Mouse (Mus musculus) B cell, adult 2 months (primary cell): Measurements from ENCODE around the gene Rbm28.
A peak's percentile ranks its signal among the peaks of the same experiment; 100 is the strongest.

Experiments used
- DNase-seq, 2 experiments: peaks; one replicate each; pipeline ENCODE4 v3.0.0; 2022

Gene Rbm28

DNA sequence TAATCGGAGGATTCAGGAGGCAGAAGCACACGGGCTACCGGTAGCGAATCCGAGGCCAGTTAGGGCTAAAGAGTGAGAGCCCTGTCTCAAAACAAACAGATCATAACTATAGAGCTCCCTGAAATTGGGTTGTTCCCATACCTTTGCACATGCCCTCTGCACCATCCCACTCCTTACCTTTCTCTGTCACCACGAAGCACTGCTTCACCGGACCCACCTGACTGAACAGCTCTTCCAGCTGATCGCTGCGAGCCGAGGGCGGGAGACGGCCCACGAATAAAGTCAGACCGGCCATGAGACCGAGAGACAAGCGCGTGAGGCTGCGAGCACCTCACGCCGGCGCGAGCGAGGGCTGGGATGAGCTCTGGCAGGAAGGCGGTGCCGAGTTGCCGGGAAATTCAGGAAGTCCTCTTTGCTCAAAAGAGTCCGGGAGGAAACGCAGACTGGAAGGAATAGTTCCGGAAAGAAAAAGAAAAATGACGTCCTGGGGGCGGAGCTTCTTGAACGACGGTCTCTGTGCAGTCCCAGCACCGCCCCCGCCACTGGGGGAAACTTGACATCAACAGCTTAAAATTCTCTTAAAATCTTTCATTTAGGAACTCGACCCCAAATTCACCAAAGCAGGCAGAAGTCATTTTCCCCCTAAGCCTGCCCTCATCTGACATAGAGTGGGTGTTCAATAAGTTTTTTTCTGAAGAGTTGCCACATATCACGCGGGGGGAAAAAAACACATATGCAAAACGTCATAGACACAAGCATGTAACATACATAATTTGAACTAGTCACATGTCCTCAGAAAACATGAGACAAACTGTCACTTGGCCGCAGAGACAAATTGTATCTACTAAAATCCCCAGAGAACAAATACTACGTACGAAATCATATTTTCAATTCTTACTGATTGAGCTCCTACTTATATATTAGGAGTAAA lies at the start of gene Rbm28:
TSS of gene Rbm28 (minus strand) at position 693 of the 931 bp plus-strand sequence.
- DNase-seq = peak; percentile 90 to 93

DNA sequence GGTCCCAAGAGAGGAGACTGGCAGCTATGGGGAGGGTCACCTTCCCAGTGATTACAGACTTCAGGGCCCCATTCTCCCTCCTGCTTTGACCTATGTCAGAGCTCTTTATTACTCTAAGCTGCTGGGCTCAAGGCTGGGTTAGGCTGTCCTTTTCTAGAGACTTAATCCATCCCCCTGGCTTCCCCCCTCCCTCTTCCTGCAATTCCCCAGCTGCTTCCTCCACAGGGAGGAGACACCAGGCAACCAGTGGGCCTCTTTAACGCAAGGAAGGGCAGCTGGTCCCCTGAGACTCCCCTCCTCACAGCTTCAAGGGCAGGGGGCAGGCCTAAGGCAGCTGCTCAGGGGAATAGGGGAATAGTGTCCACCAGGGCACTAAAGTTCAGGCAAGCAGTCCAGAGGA lies 49.4 kb upstream of the Rbm28 start:
- no peak for DNase-seq

DNA sequence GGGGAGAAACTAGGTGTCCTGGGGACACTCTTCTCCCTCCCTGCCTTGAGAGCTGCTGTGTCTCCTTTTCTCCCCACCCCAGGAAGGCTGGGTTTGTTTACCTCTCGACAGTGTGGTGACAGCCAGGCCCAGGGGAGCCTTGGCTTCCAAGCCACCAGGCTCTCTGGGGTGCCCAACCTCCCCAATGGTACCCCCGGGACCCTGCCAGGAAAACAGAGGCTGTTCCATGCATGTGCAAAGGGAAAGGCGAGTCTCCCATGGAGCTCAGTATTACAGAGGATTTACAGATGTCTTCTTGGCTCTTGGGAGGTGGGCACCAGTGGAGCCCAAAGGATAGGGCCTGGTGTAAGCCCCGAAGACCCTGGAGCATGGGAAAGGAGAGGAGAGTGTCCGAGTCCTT lies 48.6 kb upstream of the Rbm28 start:
- DNase-seq = no peak

DNA sequence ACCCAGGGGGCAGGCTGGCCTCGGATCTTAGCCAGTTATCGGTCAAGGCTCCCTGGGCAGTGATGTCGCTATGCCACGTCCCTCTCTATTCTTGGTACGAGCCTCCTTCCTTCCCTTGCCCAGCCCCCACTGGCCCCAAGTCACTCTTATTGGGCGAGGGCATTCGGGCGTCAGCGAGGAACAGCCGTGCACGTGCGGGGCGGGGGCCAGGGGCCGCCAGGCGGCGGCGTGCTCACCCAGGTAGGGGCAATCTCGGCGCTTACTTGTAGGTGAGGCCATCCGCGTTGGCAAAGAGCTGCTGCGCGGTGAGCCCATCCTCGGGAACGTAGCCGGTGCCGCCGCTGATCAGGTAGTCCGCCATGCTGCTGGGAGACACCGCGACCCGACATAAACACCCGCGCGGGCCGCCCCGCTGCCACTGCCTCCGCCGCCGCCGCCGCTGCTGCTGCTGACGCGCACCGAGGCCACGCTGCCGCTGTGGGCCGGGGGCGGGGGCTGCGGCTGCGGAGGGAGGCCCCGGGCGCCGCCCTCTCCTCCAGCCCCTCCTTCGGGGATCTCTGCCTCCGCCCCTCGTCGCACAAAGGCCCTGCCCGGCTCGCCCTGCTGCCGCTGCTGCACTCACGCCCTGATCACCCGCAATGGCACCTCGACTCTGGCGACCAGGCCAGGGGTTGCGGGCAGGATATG lies 47.1 kb upstream of the Rbm28 start:
- DNase-seq = peak; percentile 86 to 88

DNA sequence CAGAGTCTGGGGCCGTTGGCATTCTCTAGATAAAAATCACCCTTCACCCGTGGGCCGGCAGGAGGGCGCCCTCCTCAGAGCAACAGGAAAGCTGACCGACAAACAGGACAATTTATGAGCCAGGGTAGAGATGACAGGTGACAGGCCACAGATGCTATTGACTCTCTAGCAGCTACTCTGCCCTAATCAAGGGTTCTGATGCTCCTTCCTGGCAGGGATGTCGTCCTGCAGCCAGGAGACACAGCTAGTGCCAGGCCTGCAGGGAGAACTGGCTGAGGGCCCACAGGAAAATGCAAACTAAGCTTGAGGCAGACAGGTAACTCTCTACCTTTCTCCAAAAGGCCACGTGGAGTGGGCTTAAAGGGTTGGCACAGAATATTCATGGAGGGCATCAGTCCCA lies 46.3 kb upstream of the Rbm28 start:
- no peak for DNase-seq

DNA sequence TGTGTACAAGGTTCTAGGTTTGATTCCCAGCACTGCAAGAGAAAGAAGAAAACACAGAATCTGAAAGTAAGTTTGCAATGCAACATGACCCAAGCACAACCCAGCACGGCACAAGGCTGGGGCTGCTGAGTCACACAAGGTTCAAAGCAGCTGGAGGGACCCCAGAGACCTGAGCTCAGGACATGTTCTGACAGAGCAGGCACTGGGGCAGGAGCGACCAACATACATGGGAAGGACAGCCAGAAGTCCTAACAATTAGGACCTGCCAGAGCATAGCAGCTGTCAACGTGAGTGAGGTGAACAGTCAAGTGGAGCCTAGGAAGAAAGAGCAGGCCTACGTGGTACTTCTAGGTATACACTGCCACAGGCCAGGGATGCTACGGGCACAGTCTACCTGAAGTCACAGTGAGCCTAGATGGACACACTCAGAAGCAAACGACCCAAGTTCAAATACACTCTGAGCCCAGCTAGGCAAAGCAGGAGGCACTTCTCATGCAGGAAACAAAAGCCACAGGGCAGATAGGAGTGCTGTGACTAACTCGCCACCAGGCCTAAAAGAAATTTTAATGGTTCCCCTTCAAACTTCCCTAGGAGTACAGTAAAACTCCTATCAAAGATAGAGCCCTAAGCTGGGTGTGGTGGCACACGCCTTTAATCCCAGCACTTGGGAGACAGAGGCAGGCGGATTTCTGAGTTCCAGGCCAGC lies 45.6 kb upstream of the Rbm28 start:
- DNase-seq = no peak

DNA sequence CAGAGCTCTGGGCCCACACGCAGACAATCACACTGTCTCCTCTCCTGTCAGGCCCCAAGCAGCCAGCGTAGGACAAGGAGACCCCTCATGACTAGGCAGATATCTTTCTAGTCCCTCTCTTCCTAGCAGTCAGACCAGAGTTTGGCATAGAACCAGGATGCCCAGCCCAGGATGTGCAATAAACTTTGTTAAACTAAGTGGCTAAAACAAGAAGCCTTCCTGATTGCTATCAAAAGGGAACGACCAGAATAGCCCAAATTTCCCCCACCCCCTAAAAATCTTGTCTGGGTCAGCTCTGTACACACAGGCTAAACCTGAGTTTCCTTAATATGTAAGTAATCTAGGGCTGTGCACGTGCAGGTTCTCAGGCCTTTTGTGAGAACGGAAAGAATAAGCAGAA lies 43.4 kb upstream of the Rbm28 start:
- DNase-seq = no peak

DNA sequence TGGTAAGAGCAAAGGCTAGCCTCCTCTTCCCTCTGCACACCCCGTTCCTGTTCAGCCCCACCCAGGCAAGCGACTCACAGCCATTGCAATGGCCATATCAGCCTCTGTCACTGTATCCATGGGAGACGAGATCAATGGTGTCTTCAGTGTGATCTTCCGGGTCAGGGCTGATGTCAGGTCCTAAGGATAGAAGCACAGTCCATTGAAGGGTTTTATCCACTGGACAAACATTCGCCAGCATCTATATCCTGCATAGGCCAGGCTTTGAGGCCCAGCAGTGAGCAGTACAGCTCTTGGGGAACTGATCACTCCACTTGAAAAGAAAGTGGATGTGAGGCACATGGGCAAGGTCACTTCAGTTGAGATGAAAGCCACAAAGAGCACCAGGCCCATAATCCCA lies 42.2 kb upstream of the Rbm28 start:
- no peak for DNase-seq

DNA sequence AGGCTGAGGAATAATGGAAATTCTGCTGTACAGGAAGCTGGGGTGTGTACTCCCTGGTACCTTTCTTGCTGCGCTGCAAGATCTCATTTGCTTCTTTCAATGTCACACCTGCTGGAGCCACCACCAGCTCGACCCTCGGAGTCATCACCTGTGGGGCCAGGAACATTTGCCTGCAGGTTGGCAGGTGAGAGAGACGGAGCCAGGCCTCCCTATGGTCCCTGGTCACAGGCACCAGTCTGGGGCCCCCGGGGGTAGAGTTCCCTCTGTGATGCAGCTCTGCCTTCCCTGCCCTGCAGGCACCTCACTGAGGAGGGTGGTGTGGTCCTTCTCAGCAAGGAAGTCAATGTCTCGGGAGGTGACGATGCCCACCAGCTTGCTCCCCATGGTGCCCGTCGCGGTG lies 41.2 kb upstream of the Rbm28 start:
- no peak for DNase-seq

DNA sequence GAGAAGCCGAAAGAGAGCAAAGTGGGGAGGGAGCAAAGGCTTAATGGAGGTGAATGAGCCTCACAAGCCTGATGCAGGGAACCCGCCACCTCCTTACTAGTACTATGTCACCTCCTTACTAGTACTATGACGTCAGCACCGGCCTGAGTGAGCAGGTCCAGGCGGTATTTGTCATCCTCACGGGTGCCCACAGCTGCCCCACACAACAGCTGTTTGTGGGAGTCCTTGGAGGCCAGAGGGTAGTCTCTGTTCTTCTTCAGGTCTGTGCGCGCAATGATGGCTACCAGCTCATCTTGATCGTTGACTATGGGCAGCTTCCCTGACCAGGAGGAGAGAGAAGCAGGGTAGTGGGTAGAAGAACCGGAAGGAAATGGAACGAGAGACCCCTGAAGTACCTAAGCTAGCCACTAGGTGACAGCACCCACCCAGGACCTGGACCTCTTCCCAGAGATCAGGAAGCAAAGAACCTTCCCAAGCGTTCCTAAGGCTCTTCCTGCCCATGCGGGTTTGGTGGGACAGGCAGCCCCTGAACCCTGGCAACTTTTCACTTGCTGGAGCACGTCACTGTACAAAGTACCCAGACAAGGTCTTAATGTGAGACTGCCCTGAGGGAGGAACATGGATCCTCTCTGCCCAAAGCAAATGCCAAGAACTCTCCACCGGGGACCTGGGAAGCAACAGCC lies 40.3 kb upstream of the Rbm28 start:
- DNase-seq = peak; percentile 47 to 50

DNA sequence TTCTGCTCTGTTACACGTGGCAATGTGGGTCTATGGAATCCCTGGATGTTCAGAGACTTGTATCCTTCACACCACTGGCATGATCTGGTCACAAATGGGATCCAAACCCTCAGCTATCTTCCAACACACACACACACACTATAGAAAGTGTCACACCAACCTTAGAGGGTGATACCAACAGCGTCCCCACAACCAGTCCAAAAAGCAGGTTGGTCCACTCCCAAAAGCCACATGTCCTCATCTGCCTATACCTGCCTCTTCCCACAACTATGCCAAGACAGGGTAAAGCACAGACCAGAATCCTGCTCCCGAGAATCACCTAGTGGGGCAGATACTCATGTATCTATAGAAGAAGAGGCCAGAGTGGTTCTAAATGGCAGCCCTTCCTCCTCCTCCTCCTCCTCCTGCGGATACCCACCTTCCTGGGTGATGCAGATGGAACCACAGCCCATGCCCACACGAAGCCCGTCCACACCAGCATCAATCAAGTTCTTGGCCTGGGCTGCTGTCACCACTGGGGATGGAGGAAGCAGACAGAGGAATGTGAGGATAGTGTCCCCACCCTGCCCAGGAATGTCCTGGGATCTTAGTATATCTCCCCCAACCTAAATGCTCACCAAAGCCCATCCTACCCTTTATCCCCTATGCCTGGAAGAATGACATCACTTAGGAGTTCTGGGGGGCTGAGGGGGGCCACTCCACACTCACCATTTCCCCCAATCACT lies 39.2 kb upstream of the Rbm28 start:
- DNase-seq = no peak

DNA sequence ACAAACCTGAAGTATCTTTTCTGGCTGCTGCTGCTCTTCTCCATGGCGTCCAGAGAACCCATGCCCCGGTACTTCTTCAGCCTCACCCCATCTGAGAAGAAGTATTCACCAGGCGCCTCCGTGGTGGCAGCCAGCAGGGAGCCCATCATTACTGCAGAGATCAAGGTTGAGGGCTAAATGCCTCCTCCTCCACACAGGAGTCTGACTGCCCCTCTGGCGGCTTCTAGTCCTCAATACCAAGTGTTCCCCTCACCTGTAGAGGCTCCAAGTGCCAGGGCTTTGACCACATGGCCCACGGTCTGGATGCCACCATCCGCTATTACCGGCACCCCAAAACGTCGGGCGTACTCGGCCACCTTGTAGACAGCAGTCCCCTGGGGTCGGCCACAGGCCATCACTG lies 38.3 kb upstream of the Rbm28 start:
- no peak for DNase-seq

DNA sequence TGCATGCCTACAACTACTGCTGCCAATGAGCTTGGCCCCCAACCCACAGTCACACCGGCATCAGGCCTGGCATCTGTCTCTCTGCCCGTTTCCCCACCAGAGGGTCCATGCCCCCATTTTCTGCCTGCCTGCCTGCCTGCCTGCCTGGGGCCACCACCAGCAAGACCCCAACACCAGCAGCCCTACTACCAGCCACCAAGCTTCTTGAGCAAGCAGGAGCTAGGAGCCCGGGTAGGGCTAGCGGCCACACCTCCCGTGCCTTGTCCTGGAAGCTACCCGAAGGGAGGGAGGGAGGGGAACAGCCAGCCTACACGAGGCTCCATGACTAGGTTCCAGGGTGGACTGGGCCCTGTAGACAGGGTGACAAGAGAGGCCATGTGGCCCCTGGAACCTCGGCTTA lies 37.2 kb upstream of the Rbm28 start:
- DNase-seq = no peak

DNA sequence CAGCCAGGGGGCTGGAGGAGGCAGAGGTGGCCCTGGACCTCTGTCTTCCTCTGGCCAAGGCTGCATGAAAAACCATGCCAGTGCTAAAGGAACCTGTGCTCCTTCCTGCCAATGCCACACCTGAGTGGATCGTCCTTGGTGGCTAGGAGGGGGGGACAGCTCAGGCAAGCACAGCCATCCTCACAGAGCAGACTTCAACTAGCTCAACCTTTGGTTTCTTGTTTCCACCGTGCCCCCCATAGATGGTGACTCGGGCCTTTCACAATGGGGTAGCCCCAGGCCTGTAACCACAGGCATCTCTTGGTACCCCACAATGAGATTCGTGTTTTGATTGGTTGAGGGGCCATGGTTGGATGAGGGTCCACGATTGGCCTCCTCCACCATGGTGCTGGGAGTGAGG lies 36.5 kb upstream of the Rbm28 start:
- DNase-seq = no peak

DNA sequence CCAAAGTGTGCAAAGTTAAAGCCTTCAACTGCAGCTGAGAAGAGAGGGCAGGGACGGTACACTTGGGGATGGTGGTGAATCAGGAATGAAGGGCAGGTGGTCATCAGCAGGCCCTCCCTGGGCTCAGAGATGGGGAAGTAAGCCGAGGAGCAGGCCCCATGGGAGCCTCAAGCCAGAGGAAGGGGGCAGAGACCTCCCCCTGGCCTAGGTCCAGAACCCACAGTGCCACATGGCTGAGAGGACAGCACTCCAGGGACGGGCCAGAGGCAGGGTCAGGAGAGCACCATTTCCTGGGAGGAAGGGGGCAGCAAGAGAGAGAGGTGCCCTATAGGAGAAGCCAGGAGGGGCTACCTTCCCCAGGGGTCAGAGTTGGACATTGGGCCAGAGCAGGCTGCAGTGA lies 35.7 kb upstream of the Rbm28 start:
- no peak for DNase-seq

DNA sequence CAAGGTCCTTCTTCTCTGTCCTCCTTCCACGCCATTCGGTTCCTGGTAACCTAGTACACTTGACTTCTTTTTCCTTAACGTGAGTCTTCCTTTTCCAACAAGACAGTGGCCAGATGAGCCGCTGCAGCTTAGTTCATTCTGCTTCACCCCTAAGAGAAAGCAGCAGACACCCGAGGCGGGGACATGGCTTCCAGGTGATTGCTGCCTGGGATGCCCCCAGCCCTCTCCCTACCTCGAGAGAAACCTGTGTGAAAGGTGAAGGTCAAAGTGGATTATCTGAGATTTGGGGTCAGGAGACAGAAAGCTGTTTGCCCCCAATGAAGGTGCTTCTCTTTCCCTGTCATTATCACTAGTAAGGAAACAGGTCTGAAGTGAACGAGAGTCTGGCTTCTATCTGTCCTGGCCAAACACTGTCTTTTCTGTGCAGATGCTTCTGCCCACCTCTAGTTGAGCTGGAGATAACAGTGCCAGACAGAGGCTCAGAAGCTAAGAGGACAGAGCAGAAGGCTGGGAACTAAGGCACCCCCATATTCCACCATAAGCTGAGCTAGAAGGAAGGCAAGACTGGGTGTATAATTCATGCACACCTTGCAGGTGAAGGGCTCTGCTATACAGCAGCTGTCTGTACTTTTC lies 34.5 kb upstream of the Rbm28 start:
- DNase-seq = no peak

DNA sequence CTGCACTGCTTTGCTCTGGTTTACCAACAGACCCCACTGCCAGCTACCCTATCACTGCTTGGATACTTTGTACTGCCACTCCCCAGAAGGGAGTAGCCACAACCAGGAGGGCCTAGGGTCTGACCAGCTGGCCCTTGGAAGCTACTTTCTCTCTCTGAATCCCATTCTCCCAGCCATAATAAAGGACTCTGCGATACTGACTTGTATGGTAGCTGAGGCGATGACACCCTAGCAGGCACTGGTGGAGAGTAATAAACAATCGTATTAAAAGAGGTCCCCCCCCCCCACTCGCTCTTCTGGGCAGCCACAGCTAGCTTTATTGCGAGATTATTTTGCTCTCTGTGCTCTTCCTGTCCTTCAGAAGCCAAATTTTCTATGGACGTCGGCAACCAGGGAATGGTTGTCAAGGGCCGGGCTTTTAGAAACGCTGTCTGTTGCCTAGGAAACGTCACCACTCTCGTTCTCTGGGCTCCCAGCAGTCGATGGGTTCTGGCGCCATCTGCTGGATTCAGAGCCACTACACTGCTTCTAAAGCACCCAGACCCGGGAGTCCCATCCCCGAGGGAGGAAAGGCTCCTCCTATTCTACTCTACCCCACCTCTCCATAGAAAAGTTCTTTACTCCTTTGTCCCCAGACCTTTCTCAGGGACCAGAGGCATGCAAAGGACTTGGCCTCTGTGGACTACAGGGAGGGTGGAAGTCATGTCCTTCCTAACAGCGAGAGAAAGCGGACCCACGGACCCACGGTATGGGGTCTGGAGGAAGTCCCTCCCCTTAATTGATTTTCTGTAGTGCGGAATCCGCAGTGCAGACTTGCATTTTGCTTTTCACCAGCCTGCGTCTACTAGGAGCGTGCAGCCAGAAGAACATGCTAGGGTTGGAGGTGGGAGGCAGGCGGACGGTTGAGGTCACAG lies 33.8 kb upstream of the Rbm28 start:
- peak; percentile 82 to 84 for DNase-seq

DNA sequence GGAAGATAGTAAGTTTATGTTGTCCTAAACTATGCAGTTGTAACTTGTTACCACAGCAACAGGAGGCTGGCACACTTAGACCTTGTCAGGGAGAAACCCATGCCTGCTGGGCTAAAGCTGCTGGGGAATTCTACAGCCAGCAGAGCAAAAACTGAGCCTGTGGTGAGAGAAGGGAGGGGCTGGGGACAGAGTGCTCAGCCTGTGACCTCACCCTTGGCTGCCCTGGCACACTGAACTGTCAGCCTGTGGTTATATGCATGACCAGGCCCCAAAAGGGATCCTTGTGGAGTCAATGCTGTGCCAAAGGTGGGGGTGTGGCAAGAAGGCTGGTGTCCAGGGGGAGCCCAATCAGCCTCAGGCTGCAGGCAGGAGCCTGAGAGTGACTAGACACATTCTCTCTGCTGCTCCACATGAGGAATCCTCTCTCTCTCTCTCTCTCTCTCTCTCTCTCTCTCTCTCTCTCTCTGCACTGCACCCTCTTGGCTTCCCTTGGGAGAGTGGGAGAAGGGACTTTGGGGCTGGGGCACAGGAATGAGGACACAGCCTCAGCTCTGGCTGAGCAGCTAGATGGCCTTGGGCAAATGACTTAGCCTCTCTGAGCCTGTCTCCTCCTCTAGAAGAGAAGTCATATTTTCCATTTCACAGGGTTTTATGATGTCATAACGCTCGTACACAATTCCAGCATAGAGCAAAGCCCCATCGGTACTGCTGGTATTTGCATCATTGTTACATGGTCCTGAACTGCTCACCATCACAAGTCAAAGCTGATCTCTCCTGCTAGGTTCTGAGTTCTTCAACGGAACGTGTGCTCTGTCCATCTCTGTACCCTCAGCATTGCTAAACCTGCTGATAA lies 31.3 kb upstream of the Rbm28 start:
- peak in 1 of 2 experiments; percentile 27 for DNase-seq

DNA sequence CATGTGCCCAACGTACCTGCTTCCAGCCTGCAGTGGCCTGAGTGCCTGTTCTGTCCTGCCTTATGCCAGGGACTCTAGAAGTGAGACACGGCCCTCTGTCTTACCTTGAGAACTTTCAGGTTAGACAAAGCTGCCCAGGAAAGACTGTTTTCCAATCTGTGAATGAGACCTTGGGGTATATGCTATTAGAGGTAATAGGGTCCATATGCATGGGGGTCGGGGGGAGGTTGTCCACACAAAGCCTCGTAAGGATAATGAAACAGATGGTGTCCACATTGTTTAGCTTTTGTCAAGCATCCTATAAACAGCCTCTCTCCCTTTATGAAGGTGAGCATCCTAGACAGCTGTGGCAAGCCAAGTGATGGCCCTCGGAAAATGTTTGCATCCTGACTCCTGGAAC lies 30.3 kb upstream of the Rbm28 start:
- peak in 1 of 2 experiments; percentile 0 for DNase-seq
